Mouse (Mus musculus) bone marrow macrophage, adult 2 months (primary cell): Measurements from ENCODE around the gene Pdlim3.

ENCODE experiments used
- CTCF ChIP-seq: IDR thresholded peaks from 2 replicates; pipeline ENCODE4 v1.5.1; 2012; ENCODE audit warnings: low read depth, mild to moderate bottlenecking, low read length, moderate library complexity
- POLR2A ChIP-seq: IDR thresholded peaks from 2 replicates; pipeline ENCODE4 v1.6.1; 2012; ENCODE audit warnings: mild to moderate bottlenecking, low read depth, low read length, borderline replicate concordance

DNA sequence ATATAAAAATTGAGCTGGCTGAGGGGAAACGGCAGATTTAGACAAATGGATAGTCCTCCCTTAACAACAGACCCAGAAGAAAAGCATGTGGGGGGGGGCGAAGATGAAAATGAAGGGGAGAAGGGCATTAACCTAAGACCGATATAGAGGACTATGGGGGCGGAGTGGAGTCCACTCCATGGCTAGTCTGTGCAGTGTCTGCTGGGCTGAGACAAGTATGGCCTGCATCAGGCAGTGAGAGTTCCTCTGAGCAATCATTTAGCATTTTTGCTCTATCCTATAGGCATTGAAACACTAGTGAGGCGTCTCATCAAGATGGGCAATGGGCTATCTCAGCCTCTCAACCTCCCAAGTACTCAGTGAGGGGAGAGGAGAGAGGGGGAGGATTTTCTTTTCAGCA is 8.9 kb upstream of the Pdlim3 start:
- TF ChIP-seq CTCF (no peak), POLR2A (no peak)
